Mouse (Mus musculus) neural tube, embryonic 15.5 days (tissue): Measurements from ENCODE around the gene Cyp46a1. TPM values are rescaled to one million over a fixed set of nuclear protein-coding genes. Genes with fewer than 3 reads are reported as not detected.

Experiments used
- ATAC-seq: fragments of 200-750 bp; cut with Nextera tagmentation; 2 replicates; pipeline ENCODE4 v1.8.0; 2017; ENCODE audit warnings: mild to moderate bottlenecking, moderate TSS enrichment, moderate library complexity; ENCODE audit not compliant: low FRiP score
- H3K27ac ChIP-seq: fragments of 300-500 bp; sonication (generic); replicated peaks from 2 replicates; pipeline ENCODE4 v1.5.1; 2015; ENCODE audit warnings: mild to moderate bottlenecking, inconsistent platforms
- H3K27me3 ChIP-seq: fragments of 300-500 bp; sonication (generic); replicated peaks from 2 replicates; pipeline ENCODE4 v1.6.1; 2015; ENCODE audit warnings: inconsistent platforms
- H3K36me3 ChIP-seq: fragments of 300-500 bp; sonication (generic); 2 replicates; pipeline ENCODE4 v1.6.1; 2015; ENCODE audit warnings: inconsistent platforms
- H3K4me1 ChIP-seq: fragments of 300-500 bp; sonication (generic); 2 replicates; pipeline ENCODE4 v1.6.1; 2015; ENCODE audit warnings: inconsistent platforms
- H3K4me2 ChIP-seq: fragments of 300-500 bp; sonication (generic); 2 replicates; pipeline ENCODE4 v1.6.1; 2015; ENCODE audit warnings: inconsistent platforms, mild to moderate bottlenecking, moderate library complexity
- H3K4me3 ChIP-seq: fragments of 300-500 bp; sonication (generic); replicated peaks from 2 replicates; pipeline ENCODE4 v1.5.1; 2015; ENCODE audit warnings: mild to moderate bottlenecking, inconsistent platforms
- H3K9ac ChIP-seq: fragments of 300-500 bp; sonication (generic); replicated peaks from 2 replicates; pipeline ENCODE4 v1.6.1; 2015; ENCODE audit warnings: mild to moderate bottlenecking, inconsistent platforms
- H3K9me3 ChIP-seq: fragments of 300-500 bp; sonication (generic); replicated peaks from 2 replicates; pipeline ENCODE4 v1.6.1; 2016; ENCODE audit warnings: inconsistent platforms
- WGBS: fragments of 180-500 bp; shearing (Covaris S2); methylation state at CpG from one replicate; pipeline ENCODE4 v1.1.7; 2015; ENCODE audit warnings: mixed read lengths; 5-methylcytosine and 5-hydroxymethylcytosine counted together
- polyA plus RNA-seq: library from polyadenylated mRNA; unstranded; fragments of >200 nt; fragmentation: Nextera tagmentation; extraction: Ambion mirVana; gene quantifications from 2 replicates; pipeline ENCODE4 v1.2.1, GENCODE M21; 2015

The Cyp46a1 gene
- polyA plus RNA-seq: 29.5 and 33.2 TPM in 2 replicates

DNA sequence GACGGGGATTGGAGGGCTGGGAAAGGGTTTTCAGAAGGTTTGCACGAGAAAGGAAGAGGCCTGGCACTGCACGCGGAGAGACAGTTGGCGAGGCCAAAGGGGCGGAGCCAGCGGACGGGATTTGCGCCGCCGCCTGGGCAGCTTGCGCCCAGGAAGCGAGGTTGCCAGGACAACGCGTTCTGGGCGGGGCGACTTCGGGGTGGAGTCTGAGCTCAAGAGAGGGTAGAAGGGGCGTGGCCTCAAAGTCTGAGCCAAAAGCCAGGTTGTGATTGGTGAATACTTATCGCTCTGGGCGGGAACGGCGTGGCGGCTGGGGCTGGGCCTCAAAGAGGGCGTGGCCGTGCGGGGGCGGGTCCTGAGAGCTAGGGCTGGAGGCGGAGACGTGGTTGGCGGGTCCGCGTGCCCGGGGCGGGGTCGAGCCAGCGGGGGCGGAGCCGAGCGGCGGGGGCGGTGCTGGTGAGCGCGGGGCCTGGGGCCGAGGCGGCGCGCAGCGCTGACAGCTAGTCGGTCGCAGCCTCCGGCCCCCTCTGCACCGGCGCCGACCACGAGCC is at the start of gene Cyp46a1:
TSS of gene Cyp46a1 (plus strand) at position 487 of the 551 bp plus-strand sequence.
- H3K9me3 ChIP-seq: no peaks in the 10 kb centered on the region
- peaks cover 2% of the 10 kb centered on the region for H3K27me3 ChIP-seq
- WGBS: 0% methylated on average over 45 of the region's 56 CpGs
- peak; percentile 95 for ATAC-seq
- H3K9ac ChIP-seq: peak within 1 kb of the TSS; percentile 66
- H3K4me1 ChIP-seq: peaks cover 22% of the 10 kb centered on the region
- H3K4me2 ChIP-seq: peak within 1 kb of the TSS; percentile 91
- H3K4me3 ChIP-seq: peak within 1 kb of the TSS; percentile 73
- no peaks in the 10 kb centered on the region for H3K36me3 ChIP-seq
- peak within 1 kb of the TSS; percentile 74 for H3K27ac ChIP-seq

GRCm38 (mm10) chr12:108284455-108285224 is 49.5 kb upstream of the Cyp46a1 start:
- Histone ChIP-seq H3K9ac (peak overlapping the region; percentile 14; the same call in 1 of the 2 replicates), H3K27me3 (no peaks in the 10 kb centered on the region), H3K4me2 (peak overlapping the region; percentile 29; the same call in 1 of the 2 replicates), H3K27ac (peak overlapping the region; percentile 48; the same call in 1 of the 2 replicates), H3K4me1 (peaks cover 19% of the 10 kb centered on the region), H3K9me3 (no peaks in the 10 kb centered on the region), H3K36me3 (no peaks in the 10 kb centered on the region), H3K4me3 (no peak overlapping the region)
- 42% methylated on average over 14 of the region's 14 CpGs for WGBS
- ATAC-seq: no peak

DNA sequence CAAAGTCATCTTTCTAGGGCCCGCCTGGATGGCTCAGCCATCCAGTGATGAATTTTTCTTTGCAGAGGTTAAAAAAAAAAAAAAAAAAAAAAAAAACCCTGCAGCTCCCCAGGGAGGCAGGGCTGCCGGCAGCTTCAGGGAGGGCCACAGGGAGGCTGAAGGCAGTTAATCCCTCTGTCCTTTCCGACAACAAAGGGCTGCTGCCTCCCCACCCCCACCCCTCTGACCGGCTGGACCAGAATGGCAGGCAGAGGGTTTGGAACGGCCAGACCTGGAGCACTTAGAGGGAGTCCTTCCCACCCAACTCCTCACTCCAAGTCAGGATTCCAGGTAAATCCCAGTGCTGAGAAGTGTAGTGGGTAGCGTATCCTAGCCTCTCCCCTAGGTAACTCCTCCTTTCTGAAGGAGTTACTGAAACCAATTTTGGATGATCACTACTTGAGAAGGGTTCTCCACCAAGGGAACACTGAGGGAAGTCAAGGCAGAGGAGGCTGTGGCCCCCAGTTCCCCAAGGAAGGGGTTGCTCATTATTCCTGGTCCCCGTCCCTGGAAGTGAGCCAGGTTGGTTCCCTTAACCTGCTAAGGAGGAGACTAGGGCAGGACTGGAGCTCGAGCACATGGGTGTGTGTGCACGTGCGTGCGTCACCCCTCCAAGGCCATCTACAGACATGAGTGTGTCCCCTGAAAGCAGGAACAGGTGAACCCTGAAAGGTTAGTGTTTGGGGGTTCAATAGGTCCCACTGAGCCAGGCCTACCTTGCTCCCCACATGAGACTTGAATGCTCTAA is 48.8 kb upstream of the Cyp46a1 start:
- H3K27ac ChIP-seq: peak overlapping the region; percentile 60
- 34% methylated on average over 11 of the region's 11 CpGs for WGBS
- peak overlapping the region; percentile 29 for H3K4me2 ChIP-seq
- H3K9me3 ChIP-seq: no peaks in the 10 kb centered on the region
- no peak for ATAC-seq
- H3K4me1 ChIP-seq: peaks cover 19% of the 10 kb centered on the region
- H3K36me3 ChIP-seq: no peaks in the 10 kb centered on the region
- no peaks in the 10 kb centered on the region for H3K27me3 ChIP-seq
- H3K9ac ChIP-seq: peak overlapping the region; percentile 14; the same call in 1 of the 2 replicates
- no peak overlapping the region for H3K4me3 ChIP-seq

DNA sequence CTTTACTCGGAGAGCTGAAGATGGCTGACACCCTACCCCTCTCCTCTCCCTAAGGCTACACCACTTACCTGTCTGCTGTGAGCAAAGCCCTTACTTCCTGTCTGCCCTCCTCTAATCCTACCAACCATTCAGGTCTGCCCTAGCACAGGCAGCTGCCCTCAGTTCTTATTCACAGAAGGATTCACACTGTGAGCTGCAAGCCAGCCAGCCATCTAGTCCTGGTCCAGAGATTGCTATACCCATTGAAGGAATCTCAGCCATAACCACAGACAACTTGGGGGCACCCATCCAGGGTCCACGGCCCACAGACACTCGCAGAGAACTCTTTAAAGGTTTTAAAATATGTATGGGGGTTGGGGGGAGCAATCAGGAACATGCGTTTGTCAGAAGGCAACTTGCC is 47.8 kb upstream of the Cyp46a1 start:
- Histone ChIP-seq H3K27ac (no peak overlapping the region), H3K27me3 (no peaks in the 10 kb centered on the region), H3K9me3 (no peaks in the 10 kb centered on the region), H3K4me1 (peaks cover 19% of the 10 kb centered on the region), H3K4me3 (no peak overlapping the region), H3K4me2 (no peak overlapping the region), H3K9ac (no peak overlapping the region), H3K36me3 (no peaks in the 10 kb centered on the region)
- ATAC-seq: no peak
- WGBS: 91% methylated on average over 4 of the region's 4 CpGs

DNA sequence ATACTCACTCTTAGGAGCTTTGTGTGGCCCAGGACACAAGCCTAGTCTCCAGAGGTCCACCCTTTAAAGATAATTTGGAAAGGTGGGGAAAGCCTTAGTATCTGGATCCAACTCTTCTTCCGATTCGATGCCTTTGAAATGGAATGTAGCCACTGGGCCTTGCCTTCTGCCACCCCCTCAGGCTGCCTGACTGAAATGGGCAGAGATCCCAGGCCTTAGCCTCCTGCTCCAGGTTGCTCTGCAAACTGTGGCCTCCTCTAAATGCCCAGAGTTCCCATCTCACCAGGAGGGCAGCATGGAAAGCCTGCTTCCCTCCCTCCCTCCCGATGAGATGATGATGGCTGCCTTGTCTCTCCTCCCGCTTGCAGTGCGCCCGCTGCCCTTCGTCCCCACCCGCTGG is 47.2 kb upstream of the Cyp46a1 start:
- H3K27me3 ChIP-seq: no peaks in the 10 kb centered on the region
- H3K9me3 ChIP-seq: no peaks in the 10 kb centered on the region
- no peak overlapping the region for H3K27ac ChIP-seq
- H3K4me3 ChIP-seq: no peak overlapping the region
- no peak overlapping the region for H3K4me2 ChIP-seq
- peaks cover 22% of the 10 kb centered on the region for H3K4me1 ChIP-seq
- no peak for ATAC-seq
- 95% methylated on average over 8 of the region's 8 CpGs for WGBS
- H3K9ac ChIP-seq: no peak overlapping the region
- no peaks in the 10 kb centered on the region for H3K36me3 ChIP-seq

- Histone ChIP-seq H3K9ac (no peak overlapping the region), H3K27me3 (no peaks in the 10 kb centered on the region), H3K9me3 (no peaks in the 10 kb centered on the region), H3K27ac (peak overlapping the region; percentile 46; the same call in 1 of the 2 replicates), H3K4me2 (no peak overlapping the region), H3K36me3 (no peaks in the 10 kb centered on the region), H3K4me1 (peaks cover 34% of the 10 kb centered on the region), H3K4me3 (no peak overlapping the region)
- no peak for ATAC-seq
- WGBS: 49% methylated on average over 19 of the region's 19 CpGs
Observed at GRCm38 (mm10) chr12:108288127-108288880, 45.9 kb upstream of the Cyp46a1 start.

DNA sequence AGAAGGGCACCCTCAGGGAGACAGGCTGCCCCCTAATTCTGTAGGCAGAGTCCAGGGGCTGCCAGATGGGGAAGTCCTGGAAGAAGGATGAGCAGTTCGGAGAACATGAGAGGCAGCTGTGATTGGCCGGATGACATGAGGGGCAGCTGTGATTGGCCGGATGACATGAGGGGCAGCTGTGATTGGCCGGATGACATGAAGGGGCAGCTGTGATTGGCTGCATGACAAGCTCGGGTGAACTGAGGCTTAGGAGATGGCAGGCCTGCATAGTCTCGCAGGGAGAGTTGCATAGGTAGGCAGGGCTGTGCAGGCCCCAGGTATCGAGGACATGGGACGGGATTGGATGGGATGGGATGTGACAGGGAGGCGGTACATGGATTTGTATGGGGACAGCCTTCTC is 41.8 kb upstream of the Cyp46a1 start:
- H3K27me3 ChIP-seq: no peaks in the 10 kb centered on the region
- H3K4me3 ChIP-seq: no peak overlapping the region
- H3K36me3 ChIP-seq: no peaks in the 10 kb centered on the region
- H3K4me2 ChIP-seq: peak overlapping the region; percentile 45
- no peak overlapping the region for H3K9ac ChIP-seq
- no peaks in the 10 kb centered on the region for H3K9me3 ChIP-seq
- WGBS: 10% methylated on average over 9 of the region's 9 CpGs
- no peak overlapping the region for H3K27ac ChIP-seq
- ATAC-seq: peak; percentile 84
- peaks cover 25% of the 10 kb centered on the region for H3K4me1 ChIP-seq

- H3K27ac ChIP-seq: no peak overlapping the region
- no peaks in the 10 kb centered on the region for H3K27me3 ChIP-seq
- H3K36me3 ChIP-seq: no peaks in the 10 kb centered on the region
- peaks cover 25% of the 10 kb centered on the region for H3K4me1 ChIP-seq
- H3K4me2 ChIP-seq: peak overlapping the region; percentile 45
- ATAC-seq: peak; percentile 65; the same call in 1 of the 2 replicates
- H3K9me3 ChIP-seq: no peaks in the 10 kb centered on the region
- WGBS: 6% methylated on average over 8 of the region's 8 CpGs
- H3K4me3 ChIP-seq: no peak overlapping the region
- H3K9ac ChIP-seq: no peak overlapping the region
Observed at GRCm38 (mm10) chr12:108292957-108293356, 41.2 kb upstream of the Cyp46a1 start.

GRCm38 (mm10) chr12:108294620-108295019 is 39.6 kb upstream of the Cyp46a1 start:
- 0 out of 2 replicates have a peak, but pooled peaks have one; percentile 22 for ATAC-seq
- no peak overlapping the region for H3K4me2 ChIP-seq
- no peak overlapping the region for H3K9ac ChIP-seq

GRCm38 (mm10) chr12:108297033-108297432 is 37.1 kb upstream of the Cyp46a1 start:
- no peaks in the 10 kb centered on the region for H3K9me3 ChIP-seq
- H3K9ac ChIP-seq: no peak overlapping the region
- H3K27me3 ChIP-seq: no peaks in the 10 kb centered on the region
- peaks cover 17% of the 10 kb centered on the region for H3K4me1 ChIP-seq
- H3K36me3 ChIP-seq: no peaks in the 10 kb centered on the region
- WGBS: 82% methylated on average over 6 of the region's 6 CpGs
- H3K4me3 ChIP-seq: no peak overlapping the region
- ATAC-seq: no peak
- H3K4me2 ChIP-seq: no peak overlapping the region
- no peak overlapping the region for H3K27ac ChIP-seq

More at GRCm38 (mm10) chr12:108294620-108295019, 39.6 kb upstream of the Cyp46a1 start:
- no peak overlapping the region for H3K4me3 ChIP-seq
- no peaks in the 10 kb centered on the region for H3K27me3 ChIP-seq
- H3K27ac ChIP-seq: no peak overlapping the region
- H3K9me3 ChIP-seq: no peaks in the 10 kb centered on the region
- 69% methylated on average over 3 of the region's 3 CpGs for WGBS
- H3K36me3 ChIP-seq: no peaks in the 10 kb centered on the region
- peaks cover 20% of the 10 kb centered on the region for H3K4me1 ChIP-seq

GRCm38 (mm10) chr12:108301006-108301405 is 33.2 kb upstream of the Cyp46a1 start:
- Histone ChIP-seq H3K9me3 (no peaks in the 10 kb centered on the region), H3K36me3 (no peaks in the 10 kb centered on the region), H3K27me3 (peaks cover 5% of the 10 kb centered on the region; the same call in 1 of the 2 replicates), H3K27ac (no peak overlapping the region), H3K4me2 (no peak overlapping the region), H3K9ac (no peak overlapping the region), H3K4me3 (no peak overlapping the region), H3K4me1 (peaks cover 5% of the 10 kb centered on the region)
- no peak for ATAC-seq
- WGBS: 83% methylated on average over 6 of the region's 6 CpGs
